15 mouse cellular contexts compared by ENCODE assay signal in the genomic region with DNA sequence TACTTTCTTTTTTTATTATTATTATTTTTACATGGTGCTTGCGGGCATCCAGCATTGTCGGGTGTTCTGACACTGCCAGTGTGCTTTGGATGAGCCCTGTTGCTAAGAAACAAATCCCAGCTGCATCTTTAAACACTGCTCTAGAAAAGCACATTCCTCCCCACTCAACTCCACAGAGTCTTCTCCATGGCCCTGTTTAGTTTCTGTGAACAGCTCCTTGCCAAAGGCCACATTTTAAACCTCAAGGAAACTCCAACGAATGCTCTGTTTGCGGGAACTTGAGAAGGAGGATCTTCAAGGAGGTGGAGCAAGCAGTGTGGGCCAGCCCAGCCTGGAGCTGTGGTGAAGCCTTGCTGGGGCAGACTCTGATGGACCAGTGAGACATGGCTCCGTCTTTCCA. TPM values are rescaled to one million over a fixed set of nuclear protein-coding genes. Genes with fewer than 3 reads are reported as not detected.
A peak's percentile ranks its signal among the peaks of the same experiment; 100 is the strongest.
DNase-seq lines count a peak whose midpoint lies in the region; ATAC-seq and TF ChIP-seq lines count a peak whose summit lies in the region.
"Had no signal": no experiment of that assay in that cellular context is flagged by ENCODE, and none has a peak within 500 bp of the region (broad histone marks: within the 10 kb centered on the region; RNA-seq: fewer than 3 reads in every experiment).

No protein-coding gene starts in this region.

- no peak overlapping the region for H3K4me2 ChIP-seq in kidney, embryonic 16.5 days (replicated peaks; ENCODE audit: low read depth, low read length)
- H3K4me2 ChIP-seq in midbrain, postnatal 0 days (ENCODE audit: low read depth, low read length, poor library complexity, severe bottlenecking) = no peak overlapping the region; the same call in 1 of the 2 replicates
- H3K4me2 ChIP-seq: kidney, embryonic 15.5 days had no signal

- WGBS in kidney, embryonic 16.5 days = 42% methylated on average over 5 of the region's 5 CpGs
- WGBS in midbrain, postnatal 0 days = 26% methylated on average over 5 of the region's 5 CpGs

- H3K27ac ChIP-seq in gastrocnemius, adult 2 months = peak overlapping the region; percentile 31; the same call in 1 of the 2 replicates
- H3K27ac ChIP-seq in kidney, embryonic 16.5 days (ENCODE audit: low read length) = no peak overlapping the region
- H3K27ac ChIP-seq in midbrain, postnatal 0 days (ENCODE audit: low read depth, low read length) = no peak overlapping the region
- H3K27ac ChIP-seq: kidney, embryonic 15.5 days; macrophage had no signal

- no peaks in the 10 kb centered on the region for H3K4me1 ChIP-seq in kidney, embryonic 16.5 days (ENCODE audit: insufficient read depth, low read length)
- H3K4me1 ChIP-seq in midbrain, postnatal 0 days (ENCODE audit: insufficient read depth, low read length) = peaks cover 5% of the 10 kb centered on the region; the same call in 1 of the 2 replicates

- no peak for TF ChIP-seq CTCF in gastrocnemius, adult 2 months (IDR thresholded peaks at IDR 0.05)
- TF ChIP-seq CTCF in brain, embryonic 14.5 days (IDR thresholded peaks at IDR 0.05; ENCODE audit: borderline replicate concordance, extremely low read depth, insufficient read depth, insufficient read length) = no peak
- no peak for TF ChIP-seq CTCF in midbrain, postnatal 0 days (IDR thresholded peaks at IDR 0.05)

- no peaks in the 10 kb centered on the region for H3K9me3 ChIP-seq in kidney, embryonic 16.5 days (ENCODE audit: low read length)
- no peaks in the 10 kb centered on the region for H3K9me3 ChIP-seq in midbrain, postnatal 0 days (ENCODE audit: low read length)
- H3K9me3 ChIP-seq: kidney, embryonic 15.5 days had no signal

- peak; percentile 35 for DNase-seq in gastrocnemius, adult 2 months
- no peak for DNase-seq in gastrocnemius, adult 8-10 months (ENCODE audit: low spot score in 2 of 2)
- peak; percentile 24 to 37 for DNase-seq in kidney, postnatal 4 days
- peak; percentile 34 for DNase-seq in brain, embryonic 14.5 days (ENCODE audit: low read depth)
- DNase-seq in midbrain, postnatal 0 days (ENCODE audit: low spot score) = peak; percentile 50
- no peak for DNase-seq in cerebellum, postnatal 14 days
- DNase-seq in frontal cortex, postnatal 25 days (ENCODE audit: low spot score in 2 of 2) = no peak
- DNase-seq: adrenal gland, adult 8-10 months; heart, postnatal 14 days; spleen, adult 18-20 months had no signal

- no peak for TF ChIP-seq POLR2A in brain, embryonic 14.5 days (IDR thresholded peaks at IDR 0.05; ENCODE audit: borderline replicate concordance, extremely low read depth, insufficient read depth, insufficient read length, poor library complexity, severe bottlenecking)

- ATAC-seq in kidney, embryonic 16.5 days (ENCODE audit: low FRiP score, low TSS enrichment) = no peak
- no peak for ATAC-seq in midbrain, postnatal 0 days (ENCODE audit: low FRiP score)
- ATAC-seq: forebrain, embryonic 16.5 days had no signal

- no peak overlapping the region for H3K4me3 ChIP-seq in gastrocnemius, adult 2 months
- H3K4me3 ChIP-seq in kidney, embryonic 16.5 days (ENCODE audit: low read length) = no peak overlapping the region
- no peak overlapping the region for H3K4me3 ChIP-seq in midbrain, postnatal 0 days (ENCODE audit: low read depth, low read length)
- H3K4me3 ChIP-seq: kidney, embryonic 15.5 days; myocyte had no signal

- H3K27me3 ChIP-seq in kidney, embryonic 16.5 days (ENCODE audit: insufficient read depth, low read length) = no peaks in the 10 kb centered on the region
- H3K27me3 ChIP-seq in midbrain, postnatal 0 days (ENCODE audit: insufficient read depth, low read length) = no peaks in the 10 kb centered on the region
- H3K27me3 ChIP-seq: kidney, embryonic 15.5 days had no signal

- intact Hi-C loops in gastrocnemius, adult 2 months (cut with DNase I) = no loop called here

- H3K36me3 ChIP-seq in kidney, embryonic 16.5 days (ENCODE audit: insufficient read depth, low read length) = no peaks in the 10 kb centered on the region
- H3K36me3 ChIP-seq in midbrain, postnatal 0 days (ENCODE audit: insufficient read depth, low read length) = no peaks in the 10 kb centered on the region
- H3K36me3 ChIP-seq: kidney, embryonic 15.5 days had no signal

- no peak overlapping the region for H3K9ac ChIP-seq in kidney, embryonic 16.5 days (replicated peaks; ENCODE audit: low read length)
- H3K9ac ChIP-seq in midbrain, postnatal 0 days (replicated peaks; ENCODE audit: low read length, poor library complexity, severe bottlenecking) = no peak overlapping the region
- H3K9ac ChIP-seq: kidney, embryonic 15.5 days had no signal

RNA-seq across cellular contexts. Expression of a gene that starts 22.6 kb away (rescaled TPM):
- under 1 TPM; 0.41 to 0.86 TPM for total RNA-seq in gastrocnemius, adult 2 months (2021)
- under 1 TPM; 0.12 to 0.75 (median 0.56) TPM for total RNA-seq in gastrocnemius, adult 8-10 months (2022)
- 1.3 and 2.2 TPM in 2 replicates for polyA plus RNA-seq in kidney, embryonic 16.5 days (2015; fragmentation: Nextera tagmentation; extraction: Ambion mirVana)
- polyA plus RNA-seq in brain, embryonic 14.5 days (2012; rRNA removed) = 10.2 and 11.6 TPM in 2 replicates
- 86.7 and 93.5 TPM in 2 replicates for total RNA-seq in midbrain, postnatal 0 days (2014; rRNA removed)
- 17.8 and 18.1 TPM in 2 replicates for polyA plus RNA-seq in midbrain, postnatal 0 days (2015; fragmentation: Nextera tagmentation; extraction: Ambion mirVana)

Comparison
In these comparisons a context has a peak if more than half of its experiments do, and no peak if none do; other contexts are left out.
1. DNase-seq: peak in gastrocnemius, adult 2 months (single experiment), kidney, postnatal 4 days (2 of 2), brain, embryonic 14.5 days (single experiment) and midbrain, postnatal 0 days (single experiment); none in gastrocnemius, adult 8-10 months (0 of 2), cerebellum, postnatal 14 days (0 of 2) and frontal cortex, postnatal 25 days (0 of 2).
2. RNA of a gene that starts 22.6 kb away (total RNA-seq): 86.7 to 93.5 TPM in midbrain, postnatal 0 days; 0.41 to 0.86 TPM in gastrocnemius, adult 2 months and 0.12 to 0.75 TPM in gastrocnemius, adult 8-10 months; every median in the first group is over 10 times any median in the second.